Mouse (Mus musculus) embryonic facial prominence, embryonic 14.5 days (tissue): ENCODE data around the gene Nxn. TPM values are rescaled to one million over a fixed set of nuclear protein-coding genes. Genes with fewer than 3 reads are reported as not detected.

ENCODE experiments used
- ATAC-seq: fragments of 200-750 bp; cut with Nextera tagmentation; 2 replicates; pipeline ENCODE4 v1.8.0; 2017; ENCODE audit warnings: low read depth, moderate number of reproducible peaks, moderate TSS enrichment
- DNase-seq: peaks from one replicate; pipeline ENCODE4 v3.0.0-alpha.2; 2015; ENCODE audit warnings: low spot score
- H3K27ac ChIP-seq: fragments of 300-500 bp; sonication (generic); replicated peaks from 2 replicates; pipeline ENCODE4 v1.5.1; 2014; ENCODE audit warnings: low read depth, mild to moderate bottlenecking, low read length, moderate library complexity
- H3K27me3 ChIP-seq: fragments of 300-500 bp; sonication (generic); replicated peaks from 2 replicates; pipeline ENCODE4 v1.6.1; 2014; ENCODE audit warnings: low read length; ENCODE audit not compliant: control insufficient read depth, insufficient read depth
- H3K36me3 ChIP-seq: fragments of 300-500 bp; sonication (generic); 2 replicates; pipeline ENCODE4 v1.6.1; 2014; ENCODE audit warnings: low read length, mixed read lengths; ENCODE audit not compliant: control insufficient read depth, insufficient read depth
- H3K4me1 ChIP-seq: fragments of 300-500 bp; sonication (generic); 2 replicates; pipeline ENCODE4 v1.6.1; 2014; ENCODE audit warnings: antibody characterized with exemption, low read length; ENCODE audit not compliant: control insufficient read depth, insufficient read depth
- H3K4me2 ChIP-seq: fragments of 300-500 bp; sonication (generic); 2 replicates; pipeline ENCODE4 v1.6.1; 2014; ENCODE audit warnings: low read depth, mild to moderate bottlenecking, low read length, moderate library complexity, mixed read lengths
- H3K4me3 ChIP-seq: fragments of 300-500 bp; sonication (generic); 2 replicates; pipeline ENCODE4 v1.5.1; 2014; ENCODE audit warnings: low read depth, mild to moderate bottlenecking, low read length
- H3K9ac ChIP-seq: fragments of 300-500 bp; sonication (generic); 2 replicates; pipeline ENCODE4 v1.6.1; 2014; ENCODE audit warnings: low read depth, mild to moderate bottlenecking, low read length, moderate library complexity, mixed read lengths
- H3K9me3 ChIP-seq: fragments of 300-500 bp; sonication (generic); 2 replicates; pipeline ENCODE4 v1.6.1; 2016; ENCODE audit warnings: low read length; ENCODE audit not compliant: control insufficient read depth
- WGBS: fragments of 180-500 bp; shearing (Covaris S2); extraction: QIAGEN DNeasy Blood & Tissue Kit; methylation state at CpG from one replicate; pipeline ENCODE4 v1.1.7; 2014; 5-methylcytosine and 5-hydroxymethylcytosine counted together
- polyA plus RNA-seq: library from polyadenylated mRNA; unstranded; fragments of >200 nt; fragmentation: Nextera tagmentation; extraction: Ambion mirVana; gene quantifications from 2 replicates; pipeline ENCODE4 v1.2.1, GENCODE M21; 2014

Nxn gene
- polyA plus RNA-seq, 1 experiment from 2014 or later, result 63.8 TPM

DNA sequence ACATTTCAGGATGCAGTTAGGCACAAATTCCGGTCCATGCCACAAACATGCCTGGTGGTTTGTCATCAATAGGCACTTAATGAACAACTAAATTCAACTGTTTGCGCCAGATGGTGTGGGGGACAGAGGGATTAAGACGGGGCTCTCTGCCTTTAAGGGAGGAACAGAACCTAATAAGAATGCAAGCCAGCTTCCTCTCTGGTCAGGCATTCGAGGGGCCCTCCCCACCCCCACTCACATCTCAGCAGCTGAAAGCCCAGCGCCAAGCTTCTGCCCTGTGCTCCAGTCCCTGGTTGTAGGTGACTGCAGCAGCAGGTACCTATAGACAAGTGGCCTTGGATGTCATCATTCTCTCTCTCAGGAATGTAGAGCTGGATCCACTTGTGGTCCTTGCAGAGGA, 104.9 kb downstream of the Nxn start:
- H3K9me3 ChIP-seq, result no peaks in the 10 kb centered on the region
- H3K36me3 ChIP-seq, result no peaks in the 10 kb centered on the region
- H3K4me1 ChIP-seq, result peaks cover 87% of the 10 kb centered on the region
- no peak overlapping the region for H3K9ac ChIP-seq
- H3K27ac ChIP-seq, result peak overlapping the region; percentile 82
- ATAC-seq, result no peak
- H3K4me2 ChIP-seq, result no peak overlapping the region
- H3K27me3 ChIP-seq, result no peaks in the 10 kb centered on the region
- H3K4me3 ChIP-seq, result no peak overlapping the region
- 59% methylated on average over 5 of the region's 5 CpGs for WGBS
- DNase-seq, result no peak

DNA sequence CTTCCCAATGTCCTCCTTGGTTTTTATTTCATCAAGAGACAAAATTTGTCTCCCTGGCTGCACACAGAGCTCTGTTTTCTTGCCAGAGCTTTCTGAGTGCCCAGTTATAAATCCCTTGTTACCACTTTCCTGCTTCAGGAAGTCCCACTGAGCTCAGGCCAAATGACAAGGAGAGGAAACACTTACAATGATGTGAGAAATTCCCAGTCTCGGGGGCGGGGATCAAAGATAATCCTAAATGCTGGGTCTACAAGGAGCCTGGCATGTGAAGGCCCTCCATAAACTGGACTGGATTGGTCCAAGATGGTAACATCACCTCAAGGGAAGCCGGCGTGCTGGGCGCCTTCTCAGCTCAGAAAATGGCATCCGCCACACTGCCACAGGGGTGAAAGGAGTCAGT, 106.1 kb downstream of the Nxn start:
- H3K9ac ChIP-seq, result no peak overlapping the region
- ATAC-seq, result no peak
- H3K4me2 ChIP-seq, result peak overlapping the region; percentile 33
- H3K4me1 ChIP-seq, result peaks cover 79% of the 10 kb centered on the region
- WGBS, result 51% methylated on average over 6 of the region's 6 CpGs
- H3K9me3 ChIP-seq, result no peaks in the 10 kb centered on the region
- H3K27me3 ChIP-seq, result no peaks in the 10 kb centered on the region
- no peak for DNase-seq
- H3K4me3 ChIP-seq, result no peak overlapping the region
- H3K27ac ChIP-seq, result peak overlapping the region; percentile 82
- no peaks in the 10 kb centered on the region for H3K36me3 ChIP-seq

DNA sequence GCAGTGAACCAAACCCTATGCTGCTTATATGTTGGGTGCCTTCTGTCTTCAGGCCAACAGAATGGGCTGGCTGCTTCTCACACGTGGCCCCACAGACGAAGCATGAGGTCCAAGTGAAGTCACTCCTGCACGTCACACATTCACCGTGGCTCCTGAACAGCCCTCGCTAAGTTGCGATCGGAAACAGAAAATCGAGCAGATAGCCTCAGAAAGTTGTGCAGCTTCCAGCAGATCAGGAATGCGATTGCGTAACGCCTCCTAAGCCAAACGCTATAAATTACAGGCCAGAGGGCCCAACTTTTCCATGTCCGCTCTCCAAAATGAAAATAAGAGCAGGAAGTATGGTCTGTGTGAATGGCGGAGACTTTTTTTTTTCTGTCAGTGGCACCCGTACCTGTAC, 106.5 kb downstream of the Nxn start:
- 49% methylated on average over 15 of the region's 15 CpGs for WGBS
- peak overlapping the region; percentile 33 for H3K4me2 ChIP-seq
- H3K4me1 ChIP-seq, result peaks cover 79% of the 10 kb centered on the region

DNA sequence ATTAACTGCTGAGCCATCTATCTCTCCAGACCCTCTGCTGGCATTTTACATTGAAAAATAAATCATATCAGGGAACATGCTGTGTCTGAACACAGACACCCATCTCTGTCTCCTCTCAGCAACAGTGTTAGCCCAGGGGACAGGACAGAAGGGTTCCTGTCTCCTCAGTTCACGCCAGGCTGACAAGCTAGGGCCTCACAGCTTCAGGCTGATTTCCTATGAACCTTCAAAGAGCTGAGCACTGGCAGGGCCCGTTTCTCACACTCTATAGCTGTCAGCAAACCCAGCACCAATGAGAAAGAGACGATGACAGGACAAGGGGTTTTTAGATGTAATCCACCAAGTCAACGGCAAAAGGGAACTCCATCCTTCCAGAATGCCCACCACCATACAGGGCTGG, 107.0 kb downstream of the Nxn start:
- Histone ChIP-seq H3K27me3 (no peaks in the 10 kb centered on the region), H3K36me3 (no peaks in the 10 kb centered on the region), H3K4me2 (no peak overlapping the region), H3K27ac (peak overlapping the region; percentile 82), H3K4me1 (peaks cover 79% of the 10 kb centered on the region), H3K9me3 (no peaks in the 10 kb centered on the region), H3K9ac (no peak overlapping the region), H3K4me3 (no peak overlapping the region)
- WGBS, result 56% methylated on average over 4 of the region's 4 CpGs
- DNase-seq, result no peak
- no peak for ATAC-seq

More for the DNA sequence above, 106.5 kb downstream of the Nxn start:
- Histone ChIP-seq H3K27ac (peak overlapping the region; percentile 82), H3K9me3 (no peaks in the 10 kb centered on the region), H3K27me3 (no peaks in the 10 kb centered on the region), H3K36me3 (no peaks in the 10 kb centered on the region), H3K9ac (no peak overlapping the region), H3K4me3 (no peak overlapping the region)
- no peak for ATAC-seq
- DNase-seq, result peak; percentile 77

DNA sequence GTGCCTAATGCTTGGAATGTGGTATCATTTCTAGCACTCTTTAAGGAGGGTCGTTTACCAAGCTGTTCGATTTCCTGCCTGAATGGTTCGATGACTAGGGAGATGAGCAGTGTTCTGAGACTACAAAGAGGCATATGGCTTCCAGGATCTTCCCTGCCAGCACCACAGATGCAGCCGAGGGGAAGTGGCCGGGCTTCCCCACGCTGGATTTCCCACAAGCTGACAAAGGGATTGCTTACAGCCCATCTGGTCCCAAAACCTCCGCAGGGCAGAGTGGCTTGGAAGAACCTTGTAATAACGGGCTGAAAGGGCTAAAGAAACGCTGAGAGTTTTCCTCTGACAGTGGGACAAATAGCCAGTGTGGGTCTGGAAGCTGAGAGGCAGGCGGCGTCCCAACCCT, 108.6 kb downstream of the Nxn start:
- Histone ChIP-seq H3K4me2 (no peak overlapping the region), H3K27me3 (no peaks in the 10 kb centered on the region), H3K36me3 (no peaks in the 10 kb centered on the region), H3K9me3 (no peaks in the 10 kb centered on the region), H3K9ac (peak overlapping the region; percentile 31; the same call in 1 of the 2 replicates), H3K4me3 (no peak overlapping the region), H3K27ac (peak overlapping the region; percentile 80), H3K4me1 (peaks cover 78% of the 10 kb centered on the region)
- ATAC-seq, result peak; percentile 24; the same call in 1 of the 2 replicates
- peak; percentile 83 for DNase-seq
- WGBS, result 18% methylated on average over 11 of the region's 11 CpGs

DNA sequence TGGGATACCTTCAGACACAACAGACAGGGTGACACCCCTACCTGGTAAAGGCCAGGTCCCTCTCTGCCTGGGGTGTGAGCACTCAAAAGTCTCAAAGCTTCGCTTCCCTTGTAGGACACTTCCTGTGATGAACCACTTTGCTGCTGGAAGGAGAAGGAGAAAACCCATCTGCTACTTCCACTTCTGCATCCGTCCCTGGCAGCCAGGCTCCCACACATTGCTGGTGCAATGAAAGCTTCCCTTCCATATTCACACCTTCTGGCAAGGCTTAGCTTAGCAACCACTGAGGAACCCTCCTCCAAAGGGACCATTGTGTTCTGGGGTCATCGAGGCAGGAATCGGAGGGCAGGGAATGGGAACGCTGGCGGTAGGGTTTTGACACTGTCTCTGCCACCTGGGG, 110.3 kb downstream of the Nxn start:
- Histone ChIP-seq H3K4me1 (peaks cover 62% of the 10 kb centered on the region), H3K27ac (no peak overlapping the region), H3K4me3 (no peak overlapping the region), H3K27me3 (no peaks in the 10 kb centered on the region), H3K36me3 (peaks cover 3% of the 10 kb centered on the region; the same call in 1 of the 2 replicates), H3K9me3 (no peaks in the 10 kb centered on the region), H3K4me2 (no peak overlapping the region), H3K9ac (no peak overlapping the region)
- DNase-seq (no peak), ATAC-seq (no peak)
- 86% methylated on average over 6 of the region's 6 CpGs for WGBS

DNA sequence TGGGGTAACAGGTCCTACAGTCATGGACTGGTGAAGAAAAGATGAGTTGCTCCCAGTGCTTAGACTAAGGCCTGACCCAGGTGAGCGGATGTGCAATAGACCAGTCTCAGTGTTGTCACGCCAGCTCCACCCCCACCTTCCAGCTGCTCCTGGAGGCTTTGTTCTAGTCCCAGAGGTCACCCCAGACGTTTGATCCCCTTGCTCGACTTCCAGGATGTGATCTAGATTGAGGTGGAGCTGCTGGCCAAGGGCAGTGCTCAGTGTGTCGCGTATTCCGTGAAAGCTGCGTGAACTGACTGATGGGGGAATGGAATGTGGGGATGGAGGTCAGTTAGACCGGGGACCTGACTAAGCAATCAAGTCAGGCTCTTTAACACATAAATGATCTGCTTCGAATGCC, 111.6 kb downstream of the Nxn start:
- Histone ChIP-seq H3K4me3 (no peak overlapping the region), H3K9me3 (no peaks in the 10 kb centered on the region), H3K27ac (peak overlapping the region; percentile 58), H3K36me3 (peaks cover 6% of the 10 kb centered on the region; the same call in 1 of the 2 replicates), H3K9ac (no peak overlapping the region), H3K4me1 (peaks cover 49% of the 10 kb centered on the region), H3K4me2 (no peak overlapping the region), H3K27me3 (no peaks in the 10 kb centered on the region)
- DNase-seq (no peak), ATAC-seq (no peak)
- 48% methylated on average over 10 of the region's 10 CpGs for WGBS

DNA sequence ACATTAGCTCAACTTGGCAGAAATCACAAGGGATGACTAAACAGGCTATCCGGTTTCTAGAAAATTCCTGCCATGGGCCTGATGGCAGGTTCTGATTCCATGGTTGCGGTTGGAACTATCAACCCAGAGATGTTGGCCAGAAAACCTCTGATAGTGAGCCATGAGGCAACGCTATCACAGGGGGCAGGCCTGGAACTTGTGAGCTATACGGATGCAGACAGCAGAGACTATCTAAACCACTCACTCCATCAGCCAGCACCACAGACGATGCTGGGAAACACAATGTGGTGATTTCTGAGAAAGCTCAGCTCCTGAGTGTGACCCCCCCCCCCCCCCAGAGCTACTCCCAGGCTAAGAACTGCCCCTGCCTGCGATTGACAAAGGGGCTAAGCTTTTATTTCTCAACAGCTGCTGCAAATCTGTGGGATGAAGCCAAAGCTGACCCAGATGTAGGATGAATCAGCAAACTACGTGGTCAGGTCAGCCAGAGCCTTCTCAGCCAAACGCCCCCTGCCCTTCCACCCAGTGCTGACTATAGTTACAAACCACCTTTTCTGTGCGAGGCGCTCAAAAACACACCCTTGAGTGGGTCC, 112.3 kb downstream of the Nxn start:
- H3K27me3 ChIP-seq, result no peaks in the 10 kb centered on the region
- H3K27ac ChIP-seq, result peak overlapping the region; percentile 58
- H3K9ac ChIP-seq, result no peak overlapping the region
- peaks cover 43% of the 10 kb centered on the region for H3K4me1 ChIP-seq
- no peak for ATAC-seq
- H3K4me3 ChIP-seq, result no peak overlapping the region
- WGBS, result 39% methylated on average over 10 of the region's 10 CpGs
- no peaks in the 10 kb centered on the region for H3K9me3 ChIP-seq
- no peak for DNase-seq
- peaks cover 6% of the 10 kb centered on the region; the same call in 1 of the 2 replicates for H3K36me3 ChIP-seq
- no peak overlapping the region for H3K4me2 ChIP-seq

DNA sequence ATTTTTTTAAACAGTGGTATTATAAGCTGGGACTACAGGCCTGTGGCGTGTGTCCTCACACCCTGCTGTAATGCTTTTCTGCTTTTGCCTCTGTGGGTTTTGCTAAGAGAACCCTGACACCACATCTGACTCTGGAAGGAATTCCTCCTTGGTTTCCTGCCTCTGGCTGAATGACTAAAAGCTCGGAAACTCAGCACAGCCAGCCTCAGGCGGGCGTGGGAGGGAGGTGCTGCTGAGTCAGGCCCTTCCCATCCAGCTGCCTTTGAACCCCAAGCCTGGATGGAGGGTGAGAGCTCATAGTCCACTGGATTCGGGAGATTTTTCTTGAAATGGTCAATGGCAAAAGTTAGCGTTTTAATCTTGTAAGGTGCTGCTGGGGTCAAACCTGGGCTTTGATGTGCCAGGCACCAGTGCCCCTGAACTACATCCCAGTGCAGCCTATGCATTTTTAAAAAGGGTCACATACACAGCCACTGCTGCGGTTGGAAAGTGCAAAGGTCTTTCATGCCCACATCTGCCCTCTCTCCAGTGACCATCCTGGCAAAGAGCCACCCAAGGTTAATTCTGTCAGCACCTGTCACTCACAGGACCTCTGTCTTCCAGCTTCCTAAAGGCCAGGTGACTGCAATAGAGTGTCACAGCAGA, 113.4 kb downstream of the Nxn start:
- ATAC-seq, result no peak
- H3K36me3 ChIP-seq, result peaks cover 6% of the 10 kb centered on the region; the same call in 1 of the 2 replicates
- peaks cover 36% of the 10 kb centered on the region for H3K4me1 ChIP-seq
- no peaks in the 10 kb centered on the region for H3K9me3 ChIP-seq
- H3K4me3 ChIP-seq, result no peak overlapping the region
- DNase-seq, result peak; percentile 66
- 34% methylated on average over 7 of the region's 7 CpGs for WGBS
- no peak overlapping the region for H3K4me2 ChIP-seq
- H3K27ac ChIP-seq, result no peak overlapping the region
- H3K9ac ChIP-seq, result no peak overlapping the region
- H3K27me3 ChIP-seq, result no peaks in the 10 kb centered on the region
